Mouse (Mus musculus) kidney, embryonic 16.5 days (tissue): ENCODE results near the gene S1pr5. TPM values are rescaled to one million over a fixed set of nuclear protein-coding genes. Genes with fewer than 3 reads are reported as not detected.
A peak's percentile ranks its signal among the peaks of the same experiment; 100 is the strongest.

Experiments used
- ATAC-seq: fragments of 200-750 bp; cut with Nextera tagmentation; 2 replicates; pipeline ENCODE4 v1.8.0; 2017; ENCODE audit warnings: moderate TSS enrichment; ENCODE audit not compliant: low FRiP score, low TSS enrichment
- H3K27ac ChIP-seq: fragments of 300-500 bp; sonication (generic); 2 replicates; pipeline ENCODE4 v1.5.1; 2014; ENCODE audit warnings: low read length
- H3K27me3 ChIP-seq: fragments of 300-500 bp; sonication (generic); 2 replicates; pipeline ENCODE4 v1.6.1; 2014; ENCODE audit warnings: low read length, control low read depth, mixed read lengths; ENCODE audit not compliant: insufficient read depth
- H3K36me3 ChIP-seq: fragments of 300-500 bp; sonication (generic); 2 replicates; pipeline ENCODE4 v1.6.1; 2014; ENCODE audit warnings: low read length, control low read depth, mixed read lengths; ENCODE audit not compliant: insufficient read depth
- H3K4me1 ChIP-seq: fragments of 300-500 bp; sonication (generic); 2 replicates; pipeline ENCODE4 v1.6.1; 2014; ENCODE audit warnings: low read length, control low read depth, mixed read lengths; ENCODE audit not compliant: insufficient read depth
- H3K4me2 ChIP-seq: fragments of 300-500 bp; sonication (generic); replicated peaks from 2 replicates; pipeline ENCODE4 v1.6.1; 2014; ENCODE audit warnings: low read depth, low read length
- H3K4me3 ChIP-seq: fragments of 300-500 bp; sonication (generic); 2 replicates; pipeline ENCODE4 v1.5.1; 2014; ENCODE audit warnings: mild to moderate bottlenecking, low read length
- H3K9ac ChIP-seq: fragments of 300-500 bp; sonication (generic); replicated peaks from 2 replicates; pipeline ENCODE4 v1.6.1; 2014; ENCODE audit warnings: low read length
- H3K9me3 ChIP-seq: fragments of 300-500 bp; sonication (generic); 2 replicates; pipeline ENCODE4 v1.6.1; 2016; ENCODE audit warnings: low read length, control low read depth
- WGBS: fragments of 180-500 bp; shearing (Covaris S2); extraction: QIAGEN DNeasy Blood & Tissue Kit; methylation state at CpG from one replicate; pipeline ENCODE4 v1.1.7; 2014; 5-methylcytosine and 5-hydroxymethylcytosine counted together
- polyA plus RNA-seq: library from polyadenylated mRNA; unstranded; fragments of >200 nt; fragmentation: Nextera tagmentation; extraction: Ambion mirVana; gene quantifications from 2 replicates; pipeline ENCODE4 v1.2.1, GENCODE M21; 2015

The S1pr5 gene
- polyA plus RNA-seq, 1 experiment from 2014 or later: 0.14 TPM

GRCm38 (mm10) chr9:21216050-21216841 lies 32.0 kb downstream of the S1pr5 start:
- ATAC-seq: no peak
- Histone ChIP-seq H3K4me3 (no peak overlapping the region), H3K36me3 (no peaks in the 10 kb centered on the region), H3K4me1 (peaks cover 9% of the 10 kb centered on the region; the same call in 1 of the 2 replicates), H3K27ac (no peak overlapping the region), H3K4me2 (no peak overlapping the region), H3K9ac (no peak overlapping the region), H3K27me3 (no peaks in the 10 kb centered on the region), H3K9me3 (no peaks in the 10 kb centered on the region)
- WGBS: 56% methylated on average over 25 of the region's 25 CpGs

GRCm38 (mm10) chr9:21213617-21214190 lies 34.5 kb downstream of the S1pr5 start:
- Histone ChIP-seq H3K9me3 (no peaks in the 10 kb centered on the region), H3K4me3 (no peak overlapping the region), H3K4me1 (peaks cover 4% of the 10 kb centered on the region; the same call in 1 of the 2 replicates), H3K4me2 (no peak overlapping the region), H3K36me3 (0 out of 2 replicates have a peak, but pooled peaks cover 6% of the 10 kb centered on the region), H3K27ac (no peak overlapping the region), H3K27me3 (no peaks in the 10 kb centered on the region), H3K9ac (no peak overlapping the region)
- no peak for ATAC-seq
- 47% methylated on average over 7 of the region's 7 CpGs for WGBS

GRCm38 (mm10) chr9:21211624-21212023 lies 36.6 kb downstream of the S1pr5 start:
- H3K27me3 ChIP-seq: no peaks in the 10 kb centered on the region
- no peak overlapping the region for H3K4me2 ChIP-seq
- no peak overlapping the region for H3K4me3 ChIP-seq
- no peak overlapping the region for H3K27ac ChIP-seq
- no peak overlapping the region for H3K9ac ChIP-seq
- no peaks in the 10 kb centered on the region for H3K9me3 ChIP-seq
- H3K36me3 ChIP-seq: 0 out of 2 replicates have a peak, but pooled peaks cover 6% of the 10 kb centered on the region
- no peak for ATAC-seq
- 82% methylated on average over 7 of the region's 7 CpGs for WGBS
- H3K4me1 ChIP-seq: peaks cover 4% of the 10 kb centered on the region; the same call in 1 of the 2 replicates

- H3K9me3 ChIP-seq: no peaks in the 10 kb centered on the region
- WGBS: 74% methylated on average over 6 of the region's 6 CpGs
- no peak overlapping the region for H3K4me3 ChIP-seq
- no peak overlapping the region for H3K9ac ChIP-seq
- H3K4me2 ChIP-seq: no peak overlapping the region
- H3K27me3 ChIP-seq: no peaks in the 10 kb centered on the region
- no peaks in the 10 kb centered on the region for H3K4me1 ChIP-seq
- no peak overlapping the region for H3K27ac ChIP-seq
- H3K36me3 ChIP-seq: 0 out of 2 replicates have a peak, but pooled peaks cover 6% of the 10 kb centered on the region
- ATAC-seq: no peak
Observed at GRCm38 (mm10) chr9:21210821-21211220, 37.4 kb downstream of the S1pr5 start.

GRCm38 (mm10) chr9:21208626-21209025 lies 39.6 kb downstream of the S1pr5 start:
- Histone ChIP-seq H3K4me3 (no peak overlapping the region), H3K4me2 (no peak overlapping the region), H3K9ac (no peak overlapping the region), H3K9me3 (no peaks in the 10 kb centered on the region), H3K27ac (no peak overlapping the region), H3K27me3 (no peaks in the 10 kb centered on the region), H3K4me1 (peaks cover 15% of the 10 kb centered on the region), H3K36me3 (0 out of 2 replicates have a peak, but pooled peaks cover 6% of the 10 kb centered on the region)
- no peak for ATAC-seq
- 75% methylated on average over 2 of the region's 2 CpGs for WGBS

- Histone ChIP-seq H3K27me3 (no peaks in the 10 kb centered on the region), H3K4me1 (peaks cover 21% of the 10 kb centered on the region), H3K36me3 (0 out of 2 replicates have a peak, but pooled peaks cover 10% of the 10 kb centered on the region), H3K4me2 (no peak overlapping the region), H3K9me3 (no peaks in the 10 kb centered on the region), H3K27ac (no peak overlapping the region), H3K4me3 (no peak overlapping the region), H3K9ac (no peak overlapping the region)
- no peak for ATAC-seq
- whole genome bisulfite sequencing: 79% methylated on average over 6 of the region's 6 CpGs
Observed at GRCm38 (mm10) chr9:21206848-21207247, 41.4 kb downstream of the S1pr5 start.

- Histone ChIP-seq H3K36me3 (peaks cover 7% of the 10 kb centered on the region; the same call in 1 of the 2 replicates), H3K27ac (peak overlapping the region; percentile 90), H3K4me1 (peaks cover 21% of the 10 kb centered on the region), H3K9me3 (no peaks in the 10 kb centered on the region), H3K4me3 (peak overlapping the region; percentile 52), H3K27me3 (no peaks in the 10 kb centered on the region), H3K9ac (peak overlapping the region; percentile 56), H3K4me2 (peak overlapping the region; percentile 72)
- ATAC-seq: peak; percentile 93
- WGBS: 6% methylated on average over 23 of the region's 23 CpGs
Observed at GRCm38 (mm10) chr9:21204528-21205272, 43.5 kb downstream of the S1pr5 start.

GRCm38 (mm10) chr9:21204156-21204527 lies 44.1 kb downstream of the S1pr5 start:
- H3K4me1 ChIP-seq: peaks cover 21% of the 10 kb centered on the region
- no peaks in the 10 kb centered on the region for H3K9me3 ChIP-seq
- H3K36me3 ChIP-seq: peaks cover 7% of the 10 kb centered on the region; the same call in 1 of the 2 replicates
- peak overlapping the region; percentile 72 for H3K4me2 ChIP-seq
- no peaks in the 10 kb centered on the region for H3K27me3 ChIP-seq
- H3K27ac ChIP-seq: peak overlapping the region; percentile 90
- H3K9ac ChIP-seq: no peak overlapping the region
- peak; percentile 74; the same call in 1 of the 2 replicates for ATAC-seq
- WGBS: 16% methylated on average over 8 of the region's 8 CpGs
- peak overlapping the region; percentile 52 for H3K4me3 ChIP-seq

- no peak for ATAC-seq
- H3K36me3 ChIP-seq: peaks cover 7% of the 10 kb centered on the region; the same call in 1 of the 2 replicates
- H3K9ac ChIP-seq: no peak overlapping the region
- whole genome bisulfite sequencing: 89% methylated on average over 3 of the region's 3 CpGs
- no peak overlapping the region for H3K27ac ChIP-seq
- no peaks in the 10 kb centered on the region for H3K9me3 ChIP-seq
- no peak overlapping the region for H3K4me2 ChIP-seq
- no peaks in the 10 kb centered on the region for H3K27me3 ChIP-seq
- no peak overlapping the region for H3K4me3 ChIP-seq
- peaks cover 25% of the 10 kb centered on the region for H3K4me1 ChIP-seq
Observed at GRCm38 (mm10) chr9:21198960-21199359, 49.3 kb downstream of the S1pr5 start.
